Mouse (Mus musculus) heart, embryonic 12.5 days (tissue): Measurements from ENCODE around the gene Mettl22. TPM values are rescaled to one million over a fixed set of nuclear protein-coding genes. Genes with fewer than 3 reads are reported as not detected.

ENCODE experiments used
- ATAC-seq: fragments of 200-750 bp; cut with Nextera tagmentation; 2 replicates; pipeline ENCODE4 v1.8.0; 2017; ENCODE audit warnings: moderate TSS enrichment, moderate library complexity; ENCODE audit not compliant: insufficient number of reproducible peaks, low FRiP score
- H3K27ac ChIP-seq: fragments of 300-500 bp; sonication (generic); 2 replicates; pipeline ENCODE4 v1.5.1; 2016; ENCODE audit warnings: mild to moderate bottlenecking, moderate library complexity; ENCODE audit not compliant: poor library complexity, severe bottlenecking
- H3K27me3 ChIP-seq: fragments of 300-500 bp; sonication (generic); replicated peaks from 2 replicates; pipeline ENCODE4 v1.6.1; 2016; ENCODE audit warnings: mild to moderate bottlenecking, moderate library complexity
- H3K36me3 ChIP-seq: fragments of 300-500 bp; sonication (generic); 2 replicates; pipeline ENCODE4 v1.6.1; 2016; ENCODE audit warnings: mild to moderate bottlenecking, moderate library complexity
- H3K4me1 ChIP-seq: fragments of 300-500 bp; sonication (generic); replicated peaks from 2 replicates; pipeline ENCODE4 v1.6.1; 2016; ENCODE audit warnings: mild to moderate bottlenecking
- H3K4me2 ChIP-seq: fragments of 300-500 bp; sonication (generic); 2 replicates; pipeline ENCODE4 v1.6.1; 2016; ENCODE audit warnings: mild to moderate bottlenecking, moderate library complexity
- H3K4me3 ChIP-seq: fragments of 300-500 bp; sonication (generic); 2 replicates; pipeline ENCODE4 v1.5.1; 2016; ENCODE audit warnings: mild to moderate bottlenecking
- H3K9ac ChIP-seq: fragments of 300-500 bp; sonication (generic); 2 replicates; pipeline ENCODE4 v1.6.1; 2016; ENCODE audit warnings: mild to moderate bottlenecking, moderate library complexity
- H3K9me3 ChIP-seq: fragments of 300-500 bp; sonication (generic); replicated peaks from 2 replicates; pipeline ENCODE4 v1.6.1; 2016; ENCODE audit warnings: mild to moderate bottlenecking, moderate library complexity
- WGBS: fragments of 180-500 bp; shearing (Covaris S2); methylation state at CpG from one replicate; pipeline ENCODE4 v1.1.7; 2016; 5-methylcytosine and 5-hydroxymethylcytosine counted together
- polyA plus RNA-seq: library from polyadenylated mRNA; unstranded; fragments of >200 nt; fragmentation: Nextera tagmentation; extraction: Ambion mirVana; gene quantifications from 2 replicates; pipeline ENCODE4 v1.2.1, GENCODE M21; 2016

Gene Mettl22
- polyA plus RNA-seq, 1 experiment from 2014 or later, result 35.2 TPM

GRCm38 (mm10) chr16:8453301-8453700, 17.3 kb upstream of the Mettl22 start:
- H3K4me1 ChIP-seq, result no peaks in the 10 kb centered on the region
- WGBS, result 82% methylated on average over 2 of the region's 2 CpGs
- no peak for ATAC-seq

GRCm38 (mm10) chr16:8455221-8455620, 15.4 kb upstream of the Mettl22 start:
- H3K27ac ChIP-seq, result no peak overlapping the region
- no peak overlapping the region for H3K9ac ChIP-seq
- no peak overlapping the region for H3K4me2 ChIP-seq
- no peaks in the 10 kb centered on the region for H3K36me3 ChIP-seq
- no peak overlapping the region for H3K4me3 ChIP-seq
- H3K27me3 ChIP-seq, result peaks cover 27% of the 10 kb centered on the region
- no peaks in the 10 kb centered on the region for H3K4me1 ChIP-seq
- 41% methylated on average over 2 of the region's 2 CpGs for WGBS
- no peak for ATAC-seq
- H3K9me3 ChIP-seq, result no peaks in the 10 kb centered on the region

More at GRCm38 (mm10) chr16:8453301-8453700, 17.3 kb upstream of the Mettl22 start:
- H3K4me2 ChIP-seq, result no peak overlapping the region
- no peak overlapping the region for H3K27ac ChIP-seq
- no peaks in the 10 kb centered on the region for H3K9me3 ChIP-seq
- peaks cover 27% of the 10 kb centered on the region for H3K27me3 ChIP-seq
- H3K4me3 ChIP-seq, result no peak overlapping the region
- no peak overlapping the region for H3K9ac ChIP-seq
- H3K36me3 ChIP-seq, result no peaks in the 10 kb centered on the region

GRCm38 (mm10) chr16:8458391-8458790, 12.2 kb upstream of the Mettl22 start:
- WGBS, result 86% methylated on average over 4 of the region's 4 CpGs
- Histone ChIP-seq H3K27me3 (peaks cover 22% of the 10 kb centered on the region), H3K36me3 (no peaks in the 10 kb centered on the region), H3K9ac (no peak overlapping the region), H3K9me3 (no peaks in the 10 kb centered on the region), H3K4me2 (no peak overlapping the region), H3K4me1 (no peaks in the 10 kb centered on the region), H3K4me3 (no peak overlapping the region), H3K27ac (no peak overlapping the region)
- no peak for ATAC-seq

GRCm38 (mm10) chr16:8459098-8459497, 11.5 kb upstream of the Mettl22 start:
- Histone ChIP-seq H3K4me1 (no peaks in the 10 kb centered on the region), H3K9me3 (no peaks in the 10 kb centered on the region), H3K4me2 (no peak overlapping the region), H3K4me3 (no peak overlapping the region), H3K9ac (no peak overlapping the region), H3K27me3 (peaks cover 15% of the 10 kb centered on the region), H3K36me3 (no peaks in the 10 kb centered on the region), H3K27ac (no peak overlapping the region)
- ATAC-seq, result no peak
- WGBS, result 28% methylated on average over 6 of the region's 6 CpGs

GRCm38 (mm10) chr16:8470132-8470531, 456 bp upstream of the Mettl22 start:
- H3K9me3 ChIP-seq, result no peaks in the 10 kb centered on the region
- H3K36me3 ChIP-seq, result peaks cover 3% of the 10 kb centered on the region; the same call in 1 of the 2 replicates
- H3K27me3 ChIP-seq, result no peaks in the 10 kb centered on the region
- peak overlapping the region; percentile 74 for H3K4me3 ChIP-seq
- ATAC-seq, result no peak
- H3K4me1 ChIP-seq, result no peaks in the 10 kb centered on the region
- peak overlapping the region; percentile 75 for H3K4me2 ChIP-seq
- H3K27ac ChIP-seq, result no peak overlapping the region
- 79% methylated on average over 2 of the region's 2 CpGs for WGBS
- no peak overlapping the region for H3K9ac ChIP-seq

GRCm38 (mm10) chr16:8487396-8488005, 16.9 kb downstream of the Mettl22 start:
- Histone ChIP-seq H3K27ac (no peak overlapping the region), H3K4me1 (no peaks in the 10 kb centered on the region), H3K4me2 (no peak overlapping the region), H3K4me3 (no peak overlapping the region), H3K27me3 (no peaks in the 10 kb centered on the region), H3K9me3 (no peaks in the 10 kb centered on the region), H3K9ac (no peak overlapping the region), H3K36me3 (peaks cover 59% of the 10 kb centered on the region)
- 90% methylated on average over 9 of the region's 9 CpGs for WGBS
- no peak for ATAC-seq

- H3K4me1 ChIP-seq, result no peaks in the 10 kb centered on the region
- no peak overlapping the region for H3K4me3 ChIP-seq
- H3K27ac ChIP-seq, result no peak overlapping the region
- no peaks in the 10 kb centered on the region for H3K27me3 ChIP-seq
- no peak overlapping the region for H3K4me2 ChIP-seq
- ATAC-seq, result no peak
- H3K9ac ChIP-seq, result no peak overlapping the region
- H3K9me3 ChIP-seq, result no peaks in the 10 kb centered on the region
- 81% methylated on average over 5 of the region's 5 CpGs for WGBS
- peaks cover 51% of the 10 kb centered on the region for H3K36me3 ChIP-seq
Observed at GRCm38 (mm10) chr16:8489340-8489739, 18.8 kb downstream of the Mettl22 start.

GRCm38 (mm10) chr16:8491743-8492490, 21.3 kb downstream of the Mettl22 start:
- no peak overlapping the region for H3K27ac ChIP-seq
- no peak overlapping the region for H3K4me3 ChIP-seq
- no peak for ATAC-seq
- no peak overlapping the region for H3K9ac ChIP-seq
- H3K36me3 ChIP-seq, result peaks cover 29% of the 10 kb centered on the region
- no peaks in the 10 kb centered on the region for H3K9me3 ChIP-seq
- no peaks in the 10 kb centered on the region for H3K27me3 ChIP-seq
- H3K4me1 ChIP-seq, result no peaks in the 10 kb centered on the region
- H3K4me2 ChIP-seq, result no peak overlapping the region
- 37% methylated on average over 13 of the region's 13 CpGs for WGBS

- H3K27ac ChIP-seq, result no peak overlapping the region
- H3K27me3 ChIP-seq, result no peaks in the 10 kb centered on the region
- 20% methylated on average over 4 of the region's 4 CpGs for WGBS
- H3K4me2 ChIP-seq, result no peak overlapping the region
- peak; percentile 45; the same call in 1 of the 2 replicates for ATAC-seq
- H3K9ac ChIP-seq, result no peak overlapping the region
- no peaks in the 10 kb centered on the region for H3K9me3 ChIP-seq
- H3K4me1 ChIP-seq, result no peaks in the 10 kb centered on the region
- no peak overlapping the region for H3K4me3 ChIP-seq
- peaks cover 9% of the 10 kb centered on the region; the same call in 1 of the 2 replicates for H3K36me3 ChIP-seq
Observed at GRCm38 (mm10) chr16:8494268-8494667, 23.7 kb downstream of the Mettl22 start.

- H3K4me3 ChIP-seq, result no peak overlapping the region
- H3K36me3 ChIP-seq, result no peaks in the 10 kb centered on the region
- WGBS, result 43% methylated on average over 2 of the region's 2 CpGs
- no peak overlapping the region for H3K9ac ChIP-seq
- H3K27ac ChIP-seq, result no peak overlapping the region
- no peaks in the 10 kb centered on the region for H3K9me3 ChIP-seq
- H3K4me1 ChIP-seq, result no peaks in the 10 kb centered on the region
- ATAC-seq, result no peak
- no peaks in the 10 kb centered on the region for H3K27me3 ChIP-seq
- H3K4me2 ChIP-seq, result no peak overlapping the region
Observed at GRCm38 (mm10) chr16:8496967-8497366, 26.4 kb downstream of the Mettl22 start.

- H3K4me2 ChIP-seq, result no peak overlapping the region
- WGBS, result 45% methylated on average over 2 of the region's 2 CpGs
- no peaks in the 10 kb centered on the region for H3K9me3 ChIP-seq
- no peak overlapping the region for H3K27ac ChIP-seq
- H3K36me3 ChIP-seq, result no peaks in the 10 kb centered on the region
- no peak overlapping the region for H3K4me3 ChIP-seq
- no peaks in the 10 kb centered on the region for H3K4me1 ChIP-seq
- no peak for ATAC-seq
- no peak overlapping the region for H3K9ac ChIP-seq
- no peaks in the 10 kb centered on the region for H3K27me3 ChIP-seq
Observed at GRCm38 (mm10) chr16:8504271-8504670, 33.7 kb downstream of the Mettl22 start.
